Mouse (Mus musculus) forebrain, embryonic 12.5 days (tissue): ENCODE results near the gene Srbd1. TPM values are rescaled to one million over a fixed set of nuclear protein-coding genes. Genes with fewer than 3 reads are reported as not detected.

ENCODE experiments used
- ATAC-seq: fragments of 200-750 bp; cut with Nextera tagmentation; 2 replicates; pipeline ENCODE4 v1.8.0; 2017; ENCODE audit warnings: moderate TSS enrichment; ENCODE audit not compliant: low FRiP score
- H3K27ac ChIP-seq: fragments of 300-500 bp; sonication (generic); 2 replicates; pipeline ENCODE4 v1.5.1; 2016; ENCODE audit warnings: mild to moderate bottlenecking
- H3K27me3 ChIP-seq: fragments of 300-500 bp; sonication (generic); 2 replicates; pipeline ENCODE4 v1.6.1; 2016; ENCODE audit warnings: mild to moderate bottlenecking
- H3K36me3 ChIP-seq: fragments of 300-500 bp; sonication (generic); replicated peaks from 2 replicates; pipeline ENCODE4 v1.6.1; 2016; ENCODE audit warnings: mild to moderate bottlenecking
- H3K4me1 ChIP-seq: fragments of 300-500 bp; sonication (generic); 2 replicates; pipeline ENCODE4 v1.6.1; 2016
- H3K4me2 ChIP-seq: fragments of 300-500 bp; sonication (generic); 2 replicates; pipeline ENCODE4 v1.6.1; 2016; ENCODE audit warnings: mild to moderate bottlenecking, moderate library complexity
- H3K4me3 ChIP-seq: fragments of 300-500 bp; sonication (generic); replicated peaks from 2 replicates; pipeline ENCODE4 v1.5.1; 2016; ENCODE audit warnings: mild to moderate bottlenecking
- H3K9ac ChIP-seq: fragments of 300-500 bp; sonication (generic); 2 replicates; pipeline ENCODE4 v1.6.1; 2016; ENCODE audit warnings: mild to moderate bottlenecking
- H3K9me3 ChIP-seq: fragments of 300-500 bp; sonication (generic); 2 replicates; pipeline ENCODE4 v1.6.1; 2016
- WGBS: fragments of 180-500 bp; shearing (Covaris S2); methylation state at CpG from one replicate; pipeline ENCODE4 v1.1.7; 2016; 5-methylcytosine and 5-hydroxymethylcytosine counted together
- polyA plus RNA-seq: library from polyadenylated mRNA; unstranded; fragments of >200 nt; fragmentation: Nextera tagmentation; extraction: Ambion mirVana; gene quantifications from 2 replicates; pipeline ENCODE4 v1.2.1, GENCODE M21; 2016

Srbd1 gene
- polyA plus RNA-seq, 1 experiment from 2014 or later = 25.8 TPM

DNA sequence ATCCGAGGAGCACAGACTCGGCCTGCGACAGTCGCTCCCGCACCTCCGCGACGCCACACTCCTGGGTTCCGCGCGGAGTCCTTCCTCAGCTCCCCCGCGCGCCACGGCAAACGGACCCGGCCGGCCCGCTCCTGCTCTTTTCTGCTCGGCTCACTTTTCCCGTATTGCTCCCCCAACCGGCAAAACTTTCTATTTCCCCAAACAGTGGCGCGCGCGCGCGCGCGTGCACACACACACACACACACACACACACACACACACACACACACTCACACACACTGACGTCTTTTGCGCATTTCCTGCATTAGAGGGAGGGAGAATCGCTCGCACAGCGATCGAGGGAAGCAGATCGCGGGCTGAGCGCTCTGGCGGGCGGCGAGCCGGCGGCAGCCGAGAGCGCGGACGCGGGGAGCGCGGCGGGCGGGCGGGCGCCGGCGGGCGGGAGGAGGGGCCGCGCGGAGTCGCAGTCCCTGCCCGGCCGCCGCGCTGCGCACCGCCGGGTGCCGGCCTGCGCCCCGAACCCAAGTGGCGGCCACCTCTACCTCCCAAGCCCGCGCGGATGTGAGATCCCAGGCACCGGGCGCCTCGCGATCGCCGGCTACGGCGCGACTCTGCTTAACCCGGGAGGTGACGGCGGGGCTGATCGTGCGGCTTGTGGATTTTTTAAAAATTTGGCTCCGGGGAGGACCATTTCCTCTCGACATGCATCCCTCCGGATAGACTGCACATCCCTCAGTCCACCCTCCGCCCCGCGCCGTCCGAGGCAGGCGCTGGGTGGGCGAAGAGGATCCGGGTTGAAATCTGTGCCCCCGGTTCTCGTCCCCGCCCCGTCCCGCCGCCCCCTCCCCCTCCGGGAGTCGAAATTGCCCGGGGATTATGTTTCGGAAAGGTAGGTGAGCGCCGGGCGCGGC, 22.6 kb upstream of the Srbd1 start, which contains the start of gene Prkce:
Prkce (plus strand) TSS at position 466 of the 911 bp plus-strand sequence.
- peaks cover 24% of the 10 kb centered on the region for H3K27me3 ChIP-seq
- ATAC-seq = peak; percentile 77
- no peaks in the 10 kb centered on the region for H3K36me3 ChIP-seq
- H3K4me1 ChIP-seq = peaks cover 28% of the 10 kb centered on the region
- WGBS = 0% methylated on average over 90 of the region's 115 CpGs
- peak within 1 kb of the TSS; percentile 78 for H3K9ac ChIP-seq
- H3K4me2 ChIP-seq = peak within 1 kb of the TSS; percentile 90
- H3K4me3 ChIP-seq = peak within 1 kb of the TSS; percentile 67
- no peaks in the 10 kb centered on the region for H3K9me3 ChIP-seq
- peak within 1 kb of the TSS; percentile 91 for H3K27ac ChIP-seq

DNA sequence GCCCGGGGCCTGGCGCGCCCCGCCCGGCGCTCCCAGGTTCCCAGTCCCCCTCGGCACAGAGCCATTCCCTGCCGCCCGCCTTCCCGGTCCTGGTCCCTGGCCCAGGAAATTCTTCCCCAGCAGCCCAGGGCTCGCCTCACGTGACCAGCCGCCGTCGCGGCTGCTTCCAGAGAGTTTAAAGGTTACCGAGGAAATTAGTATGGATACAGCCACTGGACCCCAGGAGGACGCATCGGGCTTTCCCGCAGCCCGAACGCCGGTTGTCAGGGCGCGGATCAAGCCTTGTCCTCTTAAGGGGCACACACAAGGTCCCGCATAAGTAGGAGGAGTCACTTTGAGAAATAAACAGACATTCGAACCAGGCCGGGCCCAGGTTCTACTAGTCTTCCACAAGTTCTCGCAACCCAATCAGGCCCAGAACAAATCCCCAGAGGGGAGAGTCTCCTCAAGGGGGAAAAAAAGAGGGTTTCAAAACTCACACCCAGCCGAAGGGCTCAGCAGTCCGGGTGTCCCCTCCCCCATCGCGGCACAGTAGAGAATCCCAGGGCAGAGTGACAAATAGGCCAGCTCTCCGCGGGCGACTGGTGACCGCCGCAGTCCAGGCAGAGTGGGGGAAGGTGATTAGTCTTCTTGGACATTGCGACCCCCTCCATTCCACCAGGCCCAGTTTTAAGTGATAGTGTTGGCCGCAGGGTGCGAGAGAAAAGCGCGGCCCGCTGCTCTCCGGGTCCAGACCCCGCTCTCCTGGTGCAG, 21.8 kb upstream of the Srbd1 start:
- H3K4me3 ChIP-seq = peak overlapping the region; percentile 67
- no peaks in the 10 kb centered on the region for H3K36me3 ChIP-seq
- H3K27me3 ChIP-seq = peaks cover 24% of the 10 kb centered on the region
- ATAC-seq = peak; percentile 70
- no peaks in the 10 kb centered on the region for H3K9me3 ChIP-seq
- peak overlapping the region; percentile 90 for H3K4me2 ChIP-seq
- under 1% methylated on average over 41 of the region's 46 CpGs for WGBS
- H3K27ac ChIP-seq = peak overlapping the region; percentile 91
- peaks cover 28% of the 10 kb centered on the region for H3K4me1 ChIP-seq
- H3K9ac ChIP-seq = peak overlapping the region; percentile 78

DNA sequence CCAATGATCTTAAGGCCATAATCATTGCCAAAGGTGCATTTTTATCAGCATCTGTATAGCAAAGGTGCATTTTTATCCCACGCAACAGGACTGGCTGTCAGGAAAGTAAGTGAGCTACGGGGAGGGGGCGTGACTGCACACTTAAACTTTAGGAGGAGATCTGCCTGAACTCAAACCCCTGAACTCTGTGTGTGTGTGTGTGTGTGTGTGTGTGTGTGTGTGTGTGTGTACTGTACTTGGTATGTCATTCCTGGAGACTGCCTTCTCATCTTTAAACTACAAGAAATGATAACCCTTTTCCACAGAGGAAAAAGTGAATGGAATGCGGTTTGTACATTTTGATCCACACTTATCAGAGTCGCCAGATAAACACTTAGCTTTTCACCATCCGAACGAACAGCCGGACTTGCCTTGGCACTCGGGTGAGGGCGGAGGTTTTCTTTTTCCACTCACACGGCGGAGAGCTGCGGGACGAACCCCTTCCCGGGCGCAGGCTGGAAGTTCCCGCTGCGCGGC, 21.1 kb upstream of the Srbd1 start:
- no peak for ATAC-seq
- Histone ChIP-seq H3K9ac (peak overlapping the region; percentile 78), H3K4me3 (peak overlapping the region; percentile 67), H3K27ac (peak overlapping the region; percentile 91), H3K4me2 (peak overlapping the region; percentile 90), H3K4me1 (peaks cover 28% of the 10 kb centered on the region), H3K36me3 (no peaks in the 10 kb centered on the region), H3K27me3 (peaks cover 24% of the 10 kb centered on the region), H3K9me3 (no peaks in the 10 kb centered on the region)
- WGBS = 5% methylated on average over 10 of the region's 19 CpGs

DNA sequence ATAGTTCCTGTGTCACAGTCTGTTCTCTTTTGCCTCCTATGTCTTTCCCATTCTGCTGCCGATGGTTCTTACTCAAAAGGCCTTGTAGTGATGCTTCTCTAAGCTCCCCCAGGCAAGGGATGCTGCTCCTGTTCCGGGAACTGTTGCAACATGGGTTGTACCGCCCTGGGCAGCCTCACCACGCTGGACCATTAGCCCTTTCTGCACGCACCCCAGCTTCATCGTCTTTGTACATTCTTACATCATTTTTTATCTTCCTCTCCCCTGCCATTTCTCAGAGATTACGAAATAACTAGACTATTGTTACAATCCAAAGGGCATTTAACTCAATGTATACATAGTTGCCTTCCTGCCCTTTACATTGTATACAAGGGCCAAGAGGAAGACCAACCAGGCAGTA, 19.4 kb upstream of the Srbd1 start:
- Histone ChIP-seq H3K4me1 (peaks cover 16% of the 10 kb centered on the region), H3K27me3 (peaks cover 7% of the 10 kb centered on the region), H3K9me3 (no peaks in the 10 kb centered on the region), H3K9ac (no peak overlapping the region), H3K4me2 (no peak overlapping the region), H3K4me3 (no peak overlapping the region), H3K36me3 (no peaks in the 10 kb centered on the region), H3K27ac (no peak overlapping the region)
- ATAC-seq = no peak
- 84% methylated on average over 7 of the region's 7 CpGs for WGBS

DNA sequence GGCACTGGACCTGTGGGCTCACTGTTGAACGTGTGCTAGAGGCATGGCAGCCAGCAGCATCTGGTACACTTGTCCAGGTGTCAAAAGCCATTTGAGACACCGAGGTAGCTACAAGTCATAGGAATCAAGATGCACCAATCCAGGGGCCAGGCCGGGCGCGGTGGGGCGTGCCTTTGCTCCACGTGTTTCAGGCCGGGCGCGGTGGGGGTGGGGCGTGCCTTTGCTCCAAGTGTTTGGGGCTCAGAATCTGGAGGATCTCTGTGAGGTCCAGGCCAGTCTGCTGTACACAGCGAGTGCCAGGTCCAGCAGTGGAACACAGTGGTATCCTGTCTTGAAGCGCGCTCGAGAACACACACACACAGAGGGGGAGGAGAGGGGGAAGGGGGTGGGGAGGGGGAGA, 17.7 kb upstream of the Srbd1 start:
- Histone ChIP-seq H3K4me2 (no peak overlapping the region), H3K9me3 (no peaks in the 10 kb centered on the region), H3K27ac (no peak overlapping the region), H3K9ac (no peak overlapping the region), H3K27me3 (no peaks in the 10 kb centered on the region), H3K36me3 (no peaks in the 10 kb centered on the region), H3K4me1 (peaks cover 5% of the 10 kb centered on the region; the same call in 1 of the 2 replicates), H3K4me3 (no peak overlapping the region)
- no peak for ATAC-seq
- WGBS = 51% methylated on average over 15 of the region's 15 CpGs

DNA sequence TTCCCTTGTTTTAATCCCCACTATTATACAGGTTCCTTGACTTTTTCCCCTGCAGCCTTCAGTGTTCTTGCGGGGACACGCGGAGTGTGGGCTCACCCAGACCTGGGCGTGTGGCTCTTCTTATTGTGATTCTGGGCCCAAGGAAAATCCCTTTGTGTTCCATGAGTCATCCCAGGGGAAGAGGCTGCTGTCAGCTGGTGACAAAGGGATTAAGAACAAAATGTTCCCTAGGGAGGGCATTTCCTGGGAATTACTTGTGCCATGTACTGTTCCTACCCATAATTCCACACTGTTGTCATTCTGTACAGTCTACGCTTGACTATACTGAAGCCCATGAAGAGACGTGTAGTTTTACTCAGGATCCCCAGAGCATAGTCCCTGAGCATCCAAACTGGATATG, 12.0 kb upstream of the Srbd1 start:
- no peak for ATAC-seq
- H3K4me1 ChIP-seq = no peaks in the 10 kb centered on the region
- H3K27me3 ChIP-seq = no peaks in the 10 kb centered on the region
- no peaks in the 10 kb centered on the region for H3K9me3 ChIP-seq
- H3K36me3 ChIP-seq = no peaks in the 10 kb centered on the region
- no peak overlapping the region for H3K4me3 ChIP-seq
- no peak overlapping the region for H3K9ac ChIP-seq
- H3K27ac ChIP-seq = no peak overlapping the region
- H3K4me2 ChIP-seq = no peak overlapping the region
- WGBS = 81% methylated on average over 6 of the region's 6 CpGs

DNA sequence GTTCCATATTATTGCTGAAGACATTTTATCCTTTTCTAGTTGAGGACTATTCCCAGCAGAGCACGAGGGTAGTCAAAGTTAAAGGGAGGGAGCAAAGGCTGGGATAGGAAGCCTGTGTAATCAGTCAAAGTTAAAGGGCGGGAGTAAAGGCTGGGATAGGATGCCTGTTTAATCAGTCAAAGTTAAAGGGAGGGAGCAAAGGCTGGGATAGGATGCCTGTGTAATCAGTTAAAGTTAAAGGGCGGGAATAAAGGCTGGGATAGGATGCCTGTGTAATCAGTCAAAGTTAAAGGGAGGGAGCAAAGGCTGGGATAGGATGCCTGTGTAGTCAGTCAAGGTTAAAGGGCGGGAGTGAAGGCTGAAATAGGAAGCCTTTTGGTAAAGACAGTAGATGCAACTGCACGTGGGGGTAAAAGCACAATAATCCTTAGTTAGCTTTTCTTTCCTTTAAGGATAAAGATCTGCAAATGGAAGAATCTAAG, 5.9 kb upstream of the Srbd1 start:
- H3K4me1 ChIP-seq = peaks cover 2% of the 10 kb centered on the region
- H3K9ac ChIP-seq = no peak overlapping the region
- 15% methylated on average over 5 of the region's 5 CpGs for WGBS
- ATAC-seq = peak; percentile 93
- no peak overlapping the region for H3K4me2 ChIP-seq
- H3K4me3 ChIP-seq = no peak overlapping the region
- no peak overlapping the region for H3K27ac ChIP-seq
- H3K27me3 ChIP-seq = no peaks in the 10 kb centered on the region
- H3K36me3 ChIP-seq = no peaks in the 10 kb centered on the region
- H3K9me3 ChIP-seq = no peaks in the 10 kb centered on the region

DNA sequence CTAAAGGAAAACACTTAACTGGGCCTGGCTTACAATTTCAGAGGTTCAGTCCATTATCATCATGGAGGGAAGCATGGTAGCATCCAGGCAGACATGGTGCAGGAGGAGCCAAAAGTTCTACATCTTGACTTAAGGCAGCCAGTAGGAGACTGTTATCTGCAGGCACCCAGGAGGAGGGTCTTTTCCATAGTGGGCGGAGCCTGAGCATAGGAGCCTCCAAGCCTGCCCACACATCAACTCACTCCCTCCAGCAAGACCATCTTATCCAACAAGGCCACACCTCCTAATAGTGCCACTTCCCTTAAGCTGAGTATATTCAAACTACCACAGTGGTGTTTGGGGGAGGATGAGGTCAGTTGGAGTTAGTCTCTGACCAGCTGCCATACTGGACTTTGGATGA, 4.8 kb upstream of the Srbd1 start:
- Histone ChIP-seq H3K4me3 (no peak overlapping the region), H3K27ac (no peak overlapping the region), H3K9me3 (no peaks in the 10 kb centered on the region), H3K4me1 (peaks cover 6% of the 10 kb centered on the region), H3K27me3 (no peaks in the 10 kb centered on the region), H3K9ac (no peak overlapping the region), H3K4me2 (no peak overlapping the region), H3K36me3 (no peaks in the 10 kb centered on the region)
- no peak for ATAC-seq
- 100% methylated on average over 1 of the region's 1 CpGs for WGBS

DNA sequence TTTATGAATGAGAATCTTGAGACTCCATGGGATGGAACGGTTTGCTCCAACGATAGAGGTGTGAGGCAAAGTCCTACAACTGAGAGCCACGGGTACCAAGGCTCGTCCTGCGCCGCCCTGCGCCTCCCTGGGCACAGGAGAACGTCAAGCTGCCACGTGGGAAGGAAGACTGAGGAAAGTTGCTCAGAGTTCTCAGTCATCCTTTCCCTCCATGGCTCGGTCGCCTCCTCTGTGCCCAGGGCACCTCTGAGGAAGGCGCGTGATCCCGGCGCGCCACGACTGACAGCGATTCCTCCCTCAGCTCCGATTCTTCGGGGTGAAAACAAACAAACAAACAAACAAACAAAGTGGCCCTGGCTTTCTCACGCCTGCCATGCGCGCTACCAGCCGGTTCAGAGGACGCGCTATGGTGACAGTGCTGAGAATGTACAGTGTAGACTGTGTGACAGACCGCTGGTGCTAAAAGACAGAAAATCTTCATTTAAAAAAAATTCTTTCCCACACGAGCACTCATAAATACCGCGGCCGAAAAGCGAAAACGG, 367 bp downstream of the Srbd1 start:
- WGBS = under 1% methylated on average over 33 of the region's 33 CpGs
- no peaks in the 10 kb centered on the region; the same call in 1 of the 2 replicates for H3K36me3 ChIP-seq
- peak overlapping the region; percentile 81 for H3K9ac ChIP-seq
- H3K9me3 ChIP-seq = no peaks in the 10 kb centered on the region
- peak overlapping the region; percentile 15; the same call in 1 of the 2 replicates for H3K27ac ChIP-seq
- H3K4me2 ChIP-seq = peak overlapping the region; percentile 89
- H3K4me3 ChIP-seq = peak overlapping the region; percentile 75
- ATAC-seq = peak; percentile 85
- H3K27me3 ChIP-seq = no peaks in the 10 kb centered on the region
- peaks cover 14% of the 10 kb centered on the region for H3K4me1 ChIP-seq

DNA sequence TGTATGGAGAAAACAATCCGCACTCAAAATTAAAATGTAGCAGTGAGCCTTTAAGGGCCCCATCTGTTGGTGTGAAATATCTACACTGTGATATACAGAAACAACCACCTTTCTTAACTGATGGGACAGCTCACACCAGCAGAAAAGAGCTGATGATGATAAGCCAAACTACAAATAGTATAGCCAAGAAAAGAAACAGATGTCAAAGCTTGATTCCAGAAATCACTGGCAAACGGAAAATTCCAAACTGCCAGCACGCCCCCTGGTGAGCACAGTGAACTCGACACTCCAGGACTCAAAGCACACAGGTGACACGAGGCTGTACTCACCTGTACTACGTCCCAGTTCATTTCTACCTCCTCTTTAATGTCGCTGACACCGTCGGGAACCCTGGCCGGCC, 9.1 kb downstream of the Srbd1 start:
- Histone ChIP-seq H3K9ac (no peak overlapping the region), H3K4me2 (no peak overlapping the region), H3K27ac (no peak overlapping the region), H3K27me3 (no peaks in the 10 kb centered on the region), H3K4me1 (no peaks in the 10 kb centered on the region), H3K36me3 (peaks cover 46% of the 10 kb centered on the region), H3K4me3 (no peak overlapping the region), H3K9me3 (no peaks in the 10 kb centered on the region)
- WGBS = 85% methylated on average over 10 of the region's 10 CpGs
- no peak for ATAC-seq

DNA sequence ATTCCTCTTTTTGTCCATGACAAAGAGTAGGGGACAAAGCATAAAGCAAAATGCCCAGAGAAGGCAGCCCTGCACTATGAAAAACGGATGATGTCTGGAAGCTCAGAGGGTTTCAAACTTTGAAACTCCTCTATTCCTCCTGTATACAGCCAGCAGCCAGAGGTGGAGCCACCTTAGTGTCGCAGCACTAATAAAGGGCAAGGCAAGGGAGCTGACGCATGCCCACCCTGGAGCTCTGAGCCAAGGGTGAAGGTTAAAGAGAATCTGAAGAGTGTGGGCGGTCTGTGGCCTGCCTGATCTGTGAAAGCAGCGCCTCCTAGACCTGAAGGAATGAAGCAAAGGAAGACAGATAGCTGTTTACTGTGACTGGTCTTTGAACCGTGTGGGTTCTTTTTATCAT, 10.5 kb downstream of the Srbd1 start:
- Histone ChIP-seq H3K36me3 (peaks cover 50% of the 10 kb centered on the region), H3K9ac (no peak overlapping the region), H3K27me3 (no peaks in the 10 kb centered on the region), H3K27ac (no peak overlapping the region), H3K4me2 (no peak overlapping the region), H3K4me3 (no peak overlapping the region), H3K4me1 (no peaks in the 10 kb centered on the region), H3K9me3 (no peaks in the 10 kb centered on the region)
- ATAC-seq = no peak
- WGBS = 86% methylated on average over 6 of the region's 6 CpGs

DNA sequence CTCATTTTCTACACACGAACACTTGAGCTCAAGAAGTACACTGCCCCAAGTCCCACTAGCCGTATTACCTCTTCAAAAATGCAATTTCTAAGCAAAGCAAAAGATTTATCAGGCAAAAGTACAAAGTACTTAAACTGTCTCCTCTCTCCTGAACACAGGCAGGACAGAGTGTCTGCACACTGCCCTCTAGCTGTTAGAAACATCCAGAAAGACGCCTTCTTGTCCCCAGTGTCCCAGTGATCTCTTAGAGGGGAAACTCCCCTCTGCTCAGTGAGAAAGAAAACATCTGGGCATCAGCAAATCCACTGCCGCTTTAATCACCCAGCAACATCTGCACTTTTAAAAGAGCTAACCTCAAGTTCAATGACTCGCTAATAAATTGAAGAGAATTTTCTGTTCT, 12.4 kb downstream of the Srbd1 start:
- H3K9me3 ChIP-seq = no peaks in the 10 kb centered on the region
- no peak overlapping the region for H3K27ac ChIP-seq
- no peak overlapping the region for H3K4me2 ChIP-seq
- H3K9ac ChIP-seq = no peak overlapping the region
- WGBS = 80% methylated on average over 5 of the region's 5 CpGs
- no peaks in the 10 kb centered on the region for H3K4me1 ChIP-seq
- H3K4me3 ChIP-seq = no peak overlapping the region
- peaks cover 48% of the 10 kb centered on the region for H3K36me3 ChIP-seq
- no peaks in the 10 kb centered on the region for H3K27me3 ChIP-seq
- no peak for ATAC-seq
